Mouse (Mus musculus): ENCODE results near the gene Hk1.

The Hk1 gene

DNA sequence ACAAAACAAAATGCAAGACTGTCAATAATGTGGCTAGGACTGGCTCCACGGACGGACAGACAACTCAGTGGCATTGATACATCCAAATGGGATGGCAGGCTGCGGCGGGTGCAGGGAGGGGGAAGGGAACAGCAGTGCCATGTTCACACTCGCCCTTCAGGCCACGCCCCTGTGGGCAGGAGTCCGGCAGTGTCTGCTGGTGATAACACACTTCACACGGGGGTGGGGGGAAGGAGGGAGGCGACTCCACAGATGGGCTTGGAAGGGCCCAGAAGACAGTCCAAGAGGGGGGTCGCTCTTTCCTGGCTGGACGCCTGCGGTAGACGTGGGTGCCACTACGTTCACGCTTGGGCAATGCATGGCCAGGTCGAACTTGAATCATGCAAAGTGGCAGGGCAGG lies 110.4 kb downstream of the Hk1 start:
- no peak for DNase-seq (ENCODE audit: low spot score)

DNA sequence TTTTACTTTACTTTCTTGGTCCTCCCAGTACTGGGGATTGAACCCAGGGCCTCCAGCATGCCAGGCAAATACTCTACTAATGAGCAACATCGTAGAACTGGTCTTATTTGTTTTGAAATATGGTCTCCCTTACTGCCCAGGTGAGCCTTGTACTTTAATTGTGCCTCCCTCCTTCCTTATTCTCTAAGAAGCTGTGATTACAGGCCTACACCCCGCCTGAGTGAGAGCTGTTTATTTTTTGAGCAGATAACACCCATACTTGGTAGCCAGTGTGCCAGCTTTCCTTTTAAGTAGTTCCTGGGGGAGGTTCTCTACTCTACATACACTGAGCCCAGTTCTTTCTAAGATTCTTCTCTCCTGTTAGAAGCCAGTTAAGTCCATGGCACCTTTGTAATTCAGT lies 115.4 kb downstream of the Hk1 start:
- no peak for DNase-seq (ENCODE audit: low spot score)

DNA sequence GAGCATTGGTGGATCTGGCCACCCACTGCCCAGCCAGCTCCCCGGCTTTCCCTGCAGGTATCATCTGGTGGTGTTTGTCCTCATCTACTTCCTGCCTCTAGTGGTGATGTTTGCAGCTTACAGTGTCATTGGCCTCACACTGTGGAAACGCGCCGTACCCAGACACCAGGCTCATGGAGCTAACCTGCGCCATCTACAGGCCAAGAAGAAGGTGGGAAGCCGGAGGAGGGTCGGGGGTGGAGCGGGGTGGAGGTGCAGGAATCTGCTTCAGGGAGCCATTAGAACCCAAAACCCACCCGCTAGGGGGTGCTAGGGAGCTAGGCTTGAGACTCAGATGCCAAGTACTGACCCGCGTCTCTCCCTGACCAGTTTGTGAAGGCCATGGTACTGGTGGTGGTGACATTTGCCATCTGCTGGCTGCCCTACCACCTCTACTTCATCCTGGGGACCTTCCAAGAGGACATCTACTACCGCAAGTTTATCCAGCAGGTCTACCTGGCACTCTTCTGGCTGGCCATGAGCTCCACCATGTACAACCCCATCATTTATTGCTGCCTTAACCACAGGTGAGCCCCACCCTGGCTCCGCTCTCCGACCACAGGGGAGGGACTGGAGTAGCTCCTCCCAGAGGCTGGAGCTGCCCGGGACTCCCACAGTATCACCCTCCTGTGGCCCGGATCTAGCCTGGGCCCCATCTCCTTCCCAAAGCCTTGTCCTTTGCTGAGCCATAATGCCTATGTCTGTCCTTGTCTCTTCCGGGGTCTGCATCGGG lies 118.4 kb downstream of the Hk1 start:
- DNase-seq (ENCODE audit: low spot score) = no peak

GRCm38 (mm10) chr10:62258298-62258697 lies 121.4 kb downstream of the Hk1 start:
- no peak for DNase-seq (ENCODE audit: low spot score)

- no peak for DNase-seq (ENCODE audit: low spot score)
Observed at GRCm38 (mm10) chr10:62252496-62253235, 127.0 kb downstream of the Hk1 start.

GRCm38 (mm10) chr10:62252000-62252488 lies 127.7 kb downstream of the Hk1 start, which contains the start of gene Tacr2:
Tacr2 (plus strand) TSS chr10:62252438.
- DNase-seq (ENCODE audit: low spot score) = no peak

- DNase-seq (ENCODE audit: low spot score) = no peak
Observed at GRCm38 (mm10) chr10:62247815-62248214, 131.9 kb downstream of the Hk1 start.

DNA sequence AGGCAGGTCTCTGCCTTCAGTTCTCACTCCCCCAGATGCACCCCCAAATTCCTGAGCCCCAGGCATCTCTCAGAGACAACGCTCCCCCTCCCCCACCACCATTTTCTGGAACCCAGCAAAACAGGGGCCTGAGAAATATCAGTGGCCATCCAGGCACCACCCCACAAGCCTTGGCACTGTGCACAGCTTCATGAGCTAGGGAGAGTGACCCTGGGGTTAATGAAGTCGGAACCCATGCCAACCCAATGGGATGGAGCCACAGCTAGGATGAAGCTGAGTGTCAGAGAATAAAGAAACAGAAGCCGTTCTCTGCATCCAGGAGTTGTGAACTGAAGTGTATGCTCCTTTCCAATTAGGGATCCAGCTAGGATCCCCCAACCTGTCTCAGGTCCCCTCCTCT lies 132.6 kb downstream of the Hk1 start:
- no peak for DNase-seq (ENCODE audit: low spot score)

GRCm38 (mm10) chr10:62244067-62244466 lies 135.6 kb downstream of the Hk1 start:
- DNase-seq (ENCODE audit: low spot score) = no peak

- no peak for DNase-seq (ENCODE audit: low spot score)
Observed at GRCm38 (mm10) chr10:62242896-62243295, 136.8 kb downstream of the Hk1 start.

DNA sequence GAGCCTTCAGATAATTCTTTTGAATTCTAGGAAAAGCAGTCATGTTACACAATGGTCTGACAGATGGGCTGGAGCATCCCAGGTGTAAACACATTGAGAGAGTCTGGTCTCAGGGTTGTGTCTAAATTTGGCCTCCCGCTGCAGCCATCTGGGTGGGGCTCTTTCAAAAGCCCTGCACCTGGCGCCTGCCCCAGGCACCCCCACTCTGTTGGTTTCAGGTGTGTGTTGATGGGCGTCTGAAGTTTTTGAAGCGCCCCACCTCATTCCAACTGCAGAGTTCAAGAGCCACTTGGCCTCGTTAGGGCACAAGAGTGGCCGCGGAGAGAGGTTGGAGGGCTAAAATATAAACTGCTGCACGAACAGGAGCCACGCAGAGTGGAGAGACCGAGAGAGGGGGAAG lies 137.3 kb downstream of the Hk1 start:
- no peak for DNase-seq (ENCODE audit: low spot score)

- no peak for DNase-seq (ENCODE audit: low spot score)
Observed at GRCm38 (mm10) chr10:62239270-62239669, 140.4 kb downstream of the Hk1 start.

- no peak for DNase-seq (ENCODE audit: low spot score)
Observed at GRCm38 (mm10) chr10:62238688-62239087, 141.0 kb downstream of the Hk1 start.

DNA sequence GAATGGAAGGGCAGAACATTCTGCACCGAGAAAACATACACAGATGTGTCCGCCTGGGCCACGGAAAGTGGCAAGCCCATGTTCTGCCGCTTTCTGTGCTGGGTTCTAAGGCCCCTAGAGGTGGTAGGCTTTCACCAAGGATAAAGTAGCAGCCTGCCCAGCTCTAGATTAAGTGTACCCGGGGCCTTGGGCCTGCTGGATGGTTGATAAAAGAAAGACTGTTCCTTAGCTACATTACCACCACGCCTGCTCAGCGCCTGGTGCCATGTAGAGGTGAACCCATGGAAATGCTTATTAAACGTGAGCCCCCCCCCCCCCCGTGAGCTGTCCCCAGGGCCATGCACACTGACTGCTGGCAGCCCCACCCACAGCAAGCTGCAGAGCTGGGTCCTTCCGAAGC lies 142.5 kb downstream of the Hk1 start:
- DNase-seq (ENCODE audit: low spot score) = no peak

DNA sequence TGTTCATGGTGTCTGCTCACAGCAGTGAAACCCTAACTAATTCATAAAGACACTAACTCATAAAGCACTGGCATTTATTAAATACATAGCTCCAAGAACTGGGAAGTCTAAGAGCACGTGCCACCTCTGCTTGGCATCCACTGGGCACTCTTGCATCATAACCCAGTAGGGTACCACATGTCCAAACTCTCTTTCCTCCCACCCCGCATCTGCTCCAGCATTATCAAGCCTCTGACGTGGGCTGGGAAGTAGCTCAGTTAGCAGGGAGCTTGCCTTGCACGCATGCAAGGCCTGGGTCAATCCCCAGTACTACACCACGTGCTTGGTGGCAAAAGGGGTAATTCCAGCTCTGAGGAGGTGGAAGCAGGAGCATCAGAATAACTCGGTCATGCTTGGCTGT lies 143.5 kb downstream of the Hk1 start:
- DNase-seq (ENCODE audit: low spot score) = no peak

DNA sequence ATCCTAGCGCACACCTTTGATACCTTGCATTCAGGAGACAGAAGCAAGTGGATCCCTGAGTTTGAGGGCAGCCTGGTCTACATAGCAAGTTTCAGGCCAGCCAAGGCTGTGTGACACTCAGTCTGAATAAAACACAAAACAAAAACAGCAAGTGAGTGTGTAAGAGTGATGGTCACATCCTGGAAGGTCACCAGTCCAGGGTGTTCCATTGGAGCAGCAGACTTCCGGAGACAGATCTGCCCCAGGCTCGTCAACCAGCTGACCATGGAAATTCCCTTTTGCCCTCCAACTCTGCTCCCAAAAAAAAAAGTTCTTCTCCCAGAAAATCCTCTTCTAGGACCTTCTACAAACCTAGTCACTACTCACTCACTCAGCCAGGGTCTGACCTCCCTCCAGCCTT lies 147.9 kb downstream of the Hk1 start:
- DNase-seq (ENCODE audit: low spot score) = no peak

GRCm38 (mm10) chr10:62231395-62231732 lies 148.3 kb downstream of the Hk1 start:
- no peak for DNase-seq (ENCODE audit: low spot score)

GRCm38 (mm10) chr10:62230708-62231394 lies 148.9 kb downstream of the Hk1 start, which contains the start of gene Tspan15:
Tspan15 (minus strand) TSS chr10:62231251.
- DNase-seq (ENCODE audit: low spot score) = peak; percentile 77

- no peak for DNase-seq (ENCODE audit: low spot score)
Observed at GRCm38 (mm10) chr10:62228126-62228525, 151.6 kb downstream of the Hk1 start.

DNA sequence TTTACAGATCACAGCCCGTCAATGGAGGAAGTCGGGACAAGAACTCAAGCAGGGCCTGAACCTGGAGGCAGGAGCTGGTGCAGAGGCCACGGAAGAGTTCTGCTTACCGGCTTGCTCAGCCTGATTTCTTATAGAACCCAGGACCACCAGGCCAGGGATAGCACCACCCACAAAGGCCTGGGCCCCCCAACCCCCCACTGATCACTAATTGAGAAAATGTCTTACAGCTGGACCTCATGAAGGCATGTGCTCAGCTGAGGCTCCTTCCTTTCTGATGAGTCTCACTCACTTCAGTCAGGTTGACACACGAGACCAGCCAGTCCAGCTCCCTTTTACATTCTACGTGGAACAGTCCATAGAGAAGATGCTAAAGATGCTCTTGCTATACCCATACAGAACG lies 153.9 kb downstream of the Hk1 start:
- no peak for DNase-seq (ENCODE audit: low spot score)

DNA sequence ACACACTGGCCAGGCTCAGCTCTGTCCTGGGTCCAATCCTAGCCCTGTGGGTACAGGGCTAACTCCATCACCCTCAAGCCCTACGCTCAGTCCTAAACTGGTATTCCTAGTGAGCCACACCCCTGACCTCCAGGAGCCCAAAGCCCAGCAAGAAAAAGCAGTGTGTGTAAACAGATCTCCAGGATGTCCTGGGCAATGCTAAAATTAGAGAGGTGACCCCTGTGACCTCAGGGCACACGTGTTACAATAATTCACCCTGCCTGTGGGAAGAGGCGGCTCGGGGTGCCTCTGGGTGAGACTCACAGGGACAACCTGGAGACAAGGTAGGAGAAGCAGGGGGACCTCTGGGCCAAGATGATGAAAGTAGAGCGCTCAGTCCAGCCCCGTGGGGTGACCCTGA lies 155.5 kb downstream of the Hk1 start:
- DNase-seq (ENCODE audit: low spot score) = no peak

DNA sequence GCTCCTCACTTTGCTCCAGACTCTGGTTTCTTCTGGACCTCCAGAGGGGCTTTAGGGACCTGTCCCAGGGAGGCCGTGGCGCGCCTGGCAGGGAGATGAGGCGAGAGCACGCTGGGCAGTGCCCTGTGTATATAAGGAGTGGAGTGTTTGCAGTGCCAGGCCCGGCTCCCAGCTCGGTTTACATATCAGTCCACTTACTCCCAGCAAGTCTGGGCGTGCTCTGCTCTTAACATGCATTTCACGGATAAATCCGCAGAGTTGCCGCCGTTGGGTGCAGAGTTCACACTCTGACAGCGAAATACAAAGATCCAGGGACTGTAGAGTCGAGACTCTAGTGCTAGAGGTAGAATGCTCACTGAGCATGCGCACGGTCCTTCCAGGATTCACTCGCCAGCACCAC lies 156.9 kb downstream of the Hk1 start:
- DNase-seq (ENCODE audit: low spot score) = no peak

GRCm38 (mm10) chr10:62221647-62222046 lies 158.1 kb downstream of the Hk1 start:
- DNase-seq (ENCODE audit: low spot score) = no peak
